Mouse (Mus musculus) mouse embryonic stem cell (cell line): ENCODE results near the gene Pigt.

Source experiments
- in situ Hi-C, 2 experiments: fragments of 300-500 bp; cut with MboI; formaldehyde crosslinking; loops; 1 replicate in 1 of 2; 3 replicates in 1 of 2; pipeline ENCODE4 v1.14.3; 2019 to 2020; ENCODE audit warnings: low sequenced_read_pairs in 2 of 2, low pct_unique_long_range_greater_than_20kb in 1 of 2, mixed read lengths in 1 of 2; ENCODE audit not compliant: unreplicated experiment in 1 of 2

Gene Pigt

GRCm38 (mm10) chr2:164470254-164470653 lies 27.1 kb upstream of the Pigt start:
- in situ Hi-C loops = no loop called here

- in situ Hi-C loops = no loop called here
These were observed 23.7 kb upstream of the Pigt start, which contains the start of gene Trp53tg5 for GRCm38 (mm10) chr2:164473624-164474023. Trp53tg5 (minus strand) TSS chr2:164473724.

GRCm38 (mm10) chr2:164485681-164486257 lies 11.6 kb upstream of the Pigt start, which contains the start of gene Dbndd2:
Dbndd2 (plus strand) TSS chr2:164486106.
- in situ Hi-C loops = no loop called here

GRCm38 (mm10) chr2:164486258-164487114 lies 10.8 kb upstream of the Pigt start:
- in situ Hi-C loops = no loop called here

- in situ Hi-C loops = no loop called here
These were observed 10.2 kb upstream of the Pigt start for GRCm38 (mm10) chr2:164487115-164487527.

- in situ Hi-C loops = no loop called here
These were observed 9.5 kb upstream of the Pigt start for GRCm38 (mm10) chr2:164487812-164488211.

- in situ Hi-C loops = no loop called here
These were observed 3.2 kb upstream of the Pigt start for GRCm38 (mm10) chr2:164494126-164494525.

- in situ Hi-C loops = no loop called here
These were observed 989 bp upstream of the Pigt start for GRCm38 (mm10) chr2:164496331-164496730.

GRCm38 (mm10) chr2:164497691-164498268 lies 460 bp downstream of the Pigt start:
- in situ Hi-C loops = no loop called here

GRCm38 (mm10) chr2:164499317-164499716 lies 2.0 kb downstream of the Pigt start:
- in situ Hi-C loops = no loop called here

- in situ Hi-C loops = no loop called here
These were observed 3.2 kb downstream of the Pigt start for GRCm38 (mm10) chr2:164500511-164500910.

- in situ Hi-C loops = no loop called here
These were observed 7.6 kb downstream of the Pigt start for GRCm38 (mm10) chr2:164504919-164505318.

GRCm38 (mm10) chr2:164505619-164506347 lies 8.5 kb downstream of the Pigt start:
- in situ Hi-C loops = no loop called here

- in situ Hi-C loops = no loop called here
These were observed 10.5 kb downstream of the Pigt start for GRCm38 (mm10) chr2:164507811-164508210.

GRCm38 (mm10) chr2:164510621-164511190 lies 13.4 kb downstream of the Pigt start:
- in situ Hi-C loops = loop anchor here in 1 of 2 experiments (10.0 kb wide), 1 partner anchor 96 kb away; no protein-coding TSS in a partner anchor

GRCm38 (mm10) chr2:164512121-164512909 lies 15.0 kb downstream of the Pigt start:
- in situ Hi-C loops = loop anchor here in 1 of 2 experiments (10.0 kb wide), 1 partner anchor 98 kb away; no protein-coding TSS in a partner anchor

GRCm38 (mm10) chr2:164513389-164513788 lies 16.1 kb downstream of the Pigt start:
- in situ Hi-C loops = loop anchor here in 1 of 2 experiments (10.0 kb wide), 1 partner anchor 99 kb away; no protein-coding TSS in a partner anchor
